Mouse (Mus musculus) layer of hippocampus, adult 9-11 months (tissue): ENCODE data around the gene Pear1.

Experiments used
- DNase-seq: peaks from one replicate; pipeline ENCODE4 v3.0.0; 2022

Pear1 gene

GRCm38 (mm10) chr3:87763683-87764289 is 60.3 kb downstream of the Pear1 start:
- peak; percentile 86 for DNase-seq

DNA sequence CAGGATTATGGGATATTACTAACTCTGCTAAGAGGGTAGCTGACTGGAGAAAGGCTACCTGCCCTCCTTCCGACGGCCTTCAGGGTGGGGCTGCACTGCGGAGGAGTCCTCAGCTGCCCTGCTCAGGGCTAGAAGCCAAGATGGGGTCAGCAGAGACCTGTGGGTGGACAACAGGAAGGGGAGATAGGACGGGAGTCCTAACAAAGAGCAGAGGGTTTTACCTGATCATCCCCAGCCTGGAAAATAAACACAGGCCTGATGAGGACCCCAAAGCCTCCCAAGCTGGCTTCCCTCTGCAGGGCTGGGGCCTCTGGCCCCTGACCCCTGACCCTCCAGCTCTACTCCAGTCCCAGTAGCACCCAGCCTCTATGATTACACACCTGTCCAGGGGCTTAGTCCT is 60.9 kb downstream of the Pear1 start:
- DNase-seq, result no peak

DNA sequence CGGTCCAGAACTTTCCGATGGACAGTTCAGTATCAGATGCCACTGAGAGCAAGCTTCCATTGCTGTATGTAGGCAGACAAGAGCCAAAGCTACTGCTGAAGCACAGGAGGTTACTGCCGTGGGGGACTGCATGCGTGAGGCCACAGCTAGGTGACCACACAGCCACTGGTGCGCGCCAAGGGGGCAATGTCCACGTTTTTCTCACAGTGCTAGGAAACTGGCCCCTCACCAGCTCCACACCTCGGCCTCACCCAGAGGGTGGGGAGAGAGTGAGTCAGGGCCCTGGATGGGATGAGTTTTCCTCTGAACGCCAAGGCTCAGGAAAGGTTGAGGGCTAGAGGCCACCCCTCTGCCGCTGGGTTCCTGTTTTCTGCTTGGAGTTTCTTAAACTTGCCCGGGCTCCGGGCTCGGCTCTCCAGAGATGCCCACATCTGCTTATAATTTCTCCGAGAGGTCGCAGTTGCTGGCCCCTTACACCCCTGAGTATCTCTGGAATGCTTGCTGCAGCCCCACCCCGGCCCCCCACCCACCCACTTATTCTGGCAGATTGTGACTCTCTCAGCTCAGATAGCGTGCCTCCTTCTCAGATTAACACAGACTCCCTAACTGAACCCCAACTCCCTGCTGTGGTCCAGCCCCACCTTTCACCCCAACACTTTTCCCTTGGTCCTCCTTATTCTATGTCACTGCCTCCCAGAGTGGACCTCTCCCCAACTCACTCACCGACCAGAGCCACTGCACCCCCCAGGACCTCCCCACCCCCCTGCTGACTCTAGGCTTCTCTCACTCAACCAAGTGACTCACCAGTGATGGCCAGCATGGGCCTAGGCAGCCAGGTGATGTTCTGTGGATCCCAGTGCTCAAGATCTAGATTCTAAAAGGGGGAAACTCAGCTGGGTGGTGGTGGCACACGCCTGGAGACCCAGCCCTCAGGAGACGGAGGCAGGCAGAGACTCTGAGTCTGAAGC is 62.4 kb downstream of the Pear1 start:
- no peak for DNase-seq

GRCm38 (mm10) chr3:87758641-87759040 is 65.5 kb downstream of the Pear1 start:
- no peak for DNase-seq

- no peak for DNase-seq
Measured at GRCm38 (mm10) chr3:87756488-87756887, 67.6 kb downstream of the Pear1 start.

- peak; percentile 79 for DNase-seq
Measured at GRCm38 (mm10) chr3:87755964-87756363, 68.1 kb downstream of the Pear1 start.

DNA sequence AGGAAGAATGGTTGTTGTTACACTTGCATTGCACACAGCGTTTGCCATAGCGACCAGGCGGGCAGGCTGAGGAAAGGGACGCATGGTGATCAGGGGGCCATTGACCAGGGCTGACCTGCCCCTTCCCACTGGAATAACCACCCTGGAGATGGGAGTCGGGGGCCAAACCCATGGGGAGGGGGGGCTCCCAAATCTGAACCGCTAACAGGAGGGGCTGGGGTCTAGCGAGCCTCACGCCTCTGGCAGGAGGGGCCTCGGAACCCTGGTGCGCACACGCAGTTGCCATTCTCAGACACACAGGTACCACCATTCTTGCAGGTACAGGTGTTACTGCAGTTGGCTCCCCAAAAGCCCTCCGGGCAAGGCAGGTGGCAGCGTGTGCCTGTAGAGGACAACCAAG is 70.3 kb downstream of the Pear1 start:
- no peak for DNase-seq

DNA sequence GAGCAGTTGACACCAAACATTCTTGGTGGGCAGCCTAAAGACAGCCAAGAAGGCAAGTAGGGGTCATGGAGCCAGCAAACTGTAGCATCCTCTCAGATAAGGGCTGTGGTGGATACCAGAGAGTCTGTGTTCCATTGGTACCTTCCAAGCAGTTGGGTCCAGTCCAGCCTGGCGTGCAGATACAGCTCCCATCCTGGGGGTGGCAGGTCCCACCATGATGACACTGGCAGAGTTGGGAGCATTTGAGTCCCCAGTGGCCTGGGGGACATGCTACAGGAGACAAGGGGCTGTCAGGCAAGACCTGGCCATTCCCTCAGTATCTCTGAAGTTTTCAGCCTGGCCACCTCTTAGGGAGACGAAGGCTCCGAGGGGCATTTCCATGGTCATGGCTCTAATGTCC is 71.5 kb downstream of the Pear1 start:
- DNase-seq, result no peak

GRCm38 (mm10) chr3:87749977-87750376 is 74.1 kb downstream of the Pear1 start:
- no peak for DNase-seq

DNA sequence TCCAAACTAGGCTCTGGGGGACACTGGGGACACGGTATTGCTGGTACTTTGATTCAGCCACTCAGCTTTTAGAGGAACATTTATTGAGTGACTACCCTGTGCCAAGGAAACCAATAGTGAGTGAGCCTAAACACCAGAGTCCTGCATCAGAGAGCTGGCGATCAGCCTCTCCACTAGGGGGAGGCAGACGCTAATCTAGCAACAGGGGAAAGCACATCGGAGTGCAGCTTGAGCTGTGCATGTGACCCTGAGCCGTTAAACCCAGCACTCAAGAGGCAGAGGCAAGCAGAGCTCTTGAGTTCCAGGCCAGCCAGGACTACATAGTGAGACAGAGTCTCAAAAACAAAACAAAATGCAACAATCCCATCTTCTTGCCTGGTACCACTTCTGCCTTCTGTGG is 75.1 kb downstream of the Pear1 start:
- DNase-seq, result peak; percentile 63

GRCm38 (mm10) chr3:87748431-87748830 is 75.7 kb downstream of the Pear1 start, which contains the start of gene Lrrc71:
Gene Lrrc71, minus strand, starts transcription at chr3:87748625.
- DNase-seq, result no peak

DNA sequence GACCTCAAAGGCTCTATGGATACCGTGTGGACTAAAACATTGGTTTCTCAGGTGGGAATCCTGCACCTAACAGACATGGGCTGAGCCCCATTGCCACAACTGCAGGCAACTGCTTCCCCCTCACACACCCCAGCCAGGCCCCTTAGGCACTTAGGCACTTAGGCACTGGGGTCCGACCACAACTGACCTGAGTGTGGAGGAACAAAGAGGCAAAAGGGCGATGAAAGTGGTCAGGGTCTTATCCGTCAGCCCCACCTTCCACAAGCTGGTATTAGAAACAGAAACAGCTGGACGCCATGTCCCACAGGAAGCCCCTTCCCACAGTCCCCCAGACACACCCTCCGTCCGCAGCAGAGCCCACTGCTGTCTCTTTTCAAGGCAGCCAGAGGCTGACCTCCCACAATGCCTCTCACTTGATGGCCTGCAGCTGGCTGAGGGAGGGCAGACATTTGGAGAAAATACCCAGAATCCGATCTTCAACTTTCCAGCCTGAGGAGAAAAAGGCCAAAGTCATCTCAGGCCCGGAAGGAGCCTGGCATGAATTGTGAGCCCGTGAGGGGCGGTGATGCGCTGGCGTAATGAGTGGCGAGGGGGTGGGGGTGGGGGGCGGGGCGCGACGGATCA is 79.0 kb downstream of the Pear1 start:
- DNase-seq, result no peak

DNA sequence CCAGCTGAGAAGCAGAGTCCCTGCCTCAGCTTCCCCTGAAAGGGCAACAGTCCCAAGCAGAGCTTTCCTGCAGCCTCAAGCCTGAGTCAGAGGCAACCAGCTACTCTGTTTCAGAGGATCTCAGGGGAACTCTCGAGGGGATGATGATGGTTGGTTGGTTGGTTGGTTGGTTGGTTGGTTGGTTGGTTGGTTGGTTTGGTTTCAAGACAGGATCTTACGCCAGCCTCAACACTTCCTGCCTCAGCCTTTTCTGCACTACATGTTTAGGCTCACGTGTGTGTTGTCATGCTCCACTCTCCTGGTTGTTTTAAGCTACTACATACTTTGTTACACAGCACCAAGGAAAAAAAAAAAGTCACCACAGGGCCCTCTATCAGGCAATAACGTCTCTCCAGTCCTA is 80.2 kb downstream of the Pear1 start:
- DNase-seq, result no peak

DNA sequence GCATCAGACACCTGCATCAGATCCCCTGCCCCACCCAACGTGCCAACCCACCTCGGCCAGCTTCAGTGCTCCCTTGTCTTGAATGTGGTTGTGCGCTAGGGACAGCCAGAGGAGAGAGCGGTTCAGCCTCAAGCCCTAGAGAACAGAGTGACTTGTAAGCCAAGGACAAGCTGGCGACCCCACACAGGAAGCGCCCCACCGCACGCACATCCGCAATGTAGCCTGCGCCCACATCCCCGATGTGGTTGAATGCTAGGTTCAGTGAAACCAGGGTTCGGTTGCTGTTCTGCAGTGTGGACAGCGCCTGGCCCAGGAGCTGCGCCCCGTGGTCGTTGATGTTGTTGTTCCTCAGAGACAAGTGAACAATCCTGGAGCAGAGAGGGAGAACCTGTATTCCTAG is 81.4 kb downstream of the Pear1 start:
- DNase-seq, result no peak

DNA sequence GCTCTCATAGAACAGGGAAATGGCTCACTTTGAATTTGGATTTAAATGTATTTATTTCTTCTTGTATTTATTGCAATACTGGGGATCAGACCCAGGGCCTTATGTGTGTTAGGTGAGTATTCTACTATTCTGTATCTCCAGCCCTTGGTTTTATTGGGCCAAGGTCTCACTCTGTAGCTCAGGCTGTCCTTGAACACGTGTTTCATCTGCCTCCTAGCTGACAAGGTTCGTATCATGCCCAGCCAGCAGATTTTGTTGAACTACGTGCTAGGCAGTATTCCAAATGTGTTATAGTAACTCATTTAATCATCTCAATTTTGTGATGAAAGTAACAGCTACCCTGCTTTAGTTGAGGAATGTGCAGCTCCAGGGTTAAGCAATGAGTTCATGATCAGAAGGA is 82.1 kb downstream of the Pear1 start:
- no peak for DNase-seq

- DNase-seq, result no peak
Measured at GRCm38 (mm10) chr3:87738906-87739305, 85.2 kb downstream of the Pear1 start.

DNA sequence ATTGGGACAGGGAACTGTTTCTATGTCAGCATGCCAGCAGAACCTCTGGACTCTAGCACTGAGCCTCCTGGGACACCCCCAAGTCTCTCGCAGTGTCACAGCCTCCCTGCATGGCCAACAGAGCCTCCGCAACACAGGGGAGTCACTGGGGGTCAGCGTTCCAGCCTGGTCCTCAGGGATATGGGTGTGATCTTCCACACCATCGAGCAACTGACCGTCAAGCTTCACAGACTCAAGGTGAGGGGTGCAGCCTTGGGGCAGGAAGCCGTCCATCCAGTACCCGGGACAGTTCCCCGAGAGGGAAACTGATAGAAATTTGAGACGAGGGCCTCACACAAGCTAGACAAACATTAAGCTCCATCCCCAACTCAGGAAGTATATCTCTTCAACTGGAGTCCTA is 88.8 kb downstream of the Pear1 start:
- no peak for DNase-seq

- DNase-seq, result no peak
Measured at GRCm38 (mm10) chr3:87733984-87734761, 89.9 kb downstream of the Pear1 start.

DNA sequence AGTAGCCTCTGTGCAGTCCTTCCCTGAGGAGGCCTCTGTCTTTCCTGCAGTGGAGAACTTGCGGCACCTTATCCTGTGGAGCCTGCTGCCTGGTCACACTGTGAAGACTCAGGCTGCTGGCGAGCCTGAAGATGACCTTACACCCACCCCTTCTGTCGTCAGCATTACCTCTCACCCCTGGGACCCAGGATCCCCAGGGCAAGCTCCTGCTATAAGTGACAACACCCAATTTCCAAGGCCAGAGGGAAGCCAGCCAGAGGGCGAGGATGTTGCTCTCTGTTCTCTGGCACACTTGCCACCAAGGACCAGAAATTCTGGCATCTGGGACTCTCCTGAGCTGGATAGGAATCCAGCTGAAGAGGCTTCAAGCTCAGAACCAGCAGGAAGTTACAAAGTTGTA is 91.0 kb downstream of the Pear1 start:
- no peak for DNase-seq

DNA sequence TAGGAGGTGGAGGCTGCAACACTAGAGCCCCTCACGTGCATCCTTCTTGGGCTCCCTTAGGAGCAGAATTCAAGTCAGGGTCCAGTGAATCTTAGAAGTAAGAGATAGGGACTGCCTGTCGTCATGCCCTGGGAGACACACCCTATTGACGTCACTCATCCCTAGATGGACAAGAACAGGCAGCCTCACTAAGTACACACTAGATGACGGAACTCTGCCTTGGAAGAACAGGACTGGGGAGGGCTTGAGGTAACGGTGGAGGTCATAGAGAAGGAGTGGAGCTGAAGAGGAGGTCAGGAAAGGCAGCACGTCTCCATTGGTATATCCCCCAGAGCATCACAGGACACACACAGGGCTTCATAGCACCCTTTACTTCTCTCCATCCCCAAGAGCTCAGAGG is 95.4 kb downstream of the Pear1 start:
- no peak for DNase-seq

DNA sequence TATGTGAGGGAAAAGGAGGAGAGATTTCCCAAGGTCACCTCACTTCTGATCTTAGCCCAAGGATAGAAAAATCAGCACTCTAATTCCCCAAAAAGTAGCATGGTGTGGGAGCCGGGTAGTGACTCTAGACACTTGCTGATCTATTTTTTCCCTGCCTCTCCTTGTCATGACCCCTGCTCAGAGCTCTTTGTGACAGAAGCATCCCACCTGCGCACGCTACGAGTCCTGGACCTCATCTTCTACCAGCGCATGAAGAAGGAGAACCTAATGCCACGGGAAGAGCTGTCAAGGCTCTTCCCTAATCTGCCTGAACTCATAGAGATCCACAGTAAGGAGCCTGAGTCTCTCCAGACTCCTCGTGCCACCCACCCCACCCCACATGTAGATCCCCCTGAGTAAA is 97.9 kb downstream of the Pear1 start:
- DNase-seq, result no peak

GRCm38 (mm10) chr3:87725396-87726160 is 98.5 kb downstream of the Pear1 start:
- DNase-seq, result no peak
